Mouse (Mus musculus) fat pad, adult 2 months (tissue): ENCODE results near the gene Glis2.
A peak's percentile ranks its signal among the peaks of the same experiment; 100 is the strongest.

ENCODE experiments used
- DNase-seq: peaks from one replicate; pipeline ENCODE4 v3.0.0-alpha.2; 2011; ENCODE audit warnings: low read depth, low spot score; ENCODE audit errors: extremely low read depth

The Glis2 gene

DNA sequence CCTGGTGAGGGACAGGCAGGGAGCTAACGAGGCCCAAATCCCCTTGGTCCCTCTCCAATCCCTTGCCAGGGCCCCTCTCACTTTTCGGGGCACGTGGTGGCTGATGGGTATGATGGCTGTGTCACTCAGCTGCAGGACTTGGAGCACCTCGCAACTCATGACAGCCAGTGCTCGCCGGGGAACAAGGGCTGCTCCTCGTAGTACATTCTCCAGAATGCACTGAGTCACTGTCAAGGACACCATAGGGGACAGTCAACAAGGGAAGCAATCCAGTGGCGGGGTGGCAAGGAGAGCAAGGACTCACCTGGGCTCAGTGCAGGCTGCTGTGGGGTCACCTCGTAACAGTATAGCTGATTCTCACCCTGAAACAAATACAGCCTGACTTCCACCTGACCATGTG, 40.2 kb downstream of the Glis2 start:
- DNase-seq = no peak

DNA sequence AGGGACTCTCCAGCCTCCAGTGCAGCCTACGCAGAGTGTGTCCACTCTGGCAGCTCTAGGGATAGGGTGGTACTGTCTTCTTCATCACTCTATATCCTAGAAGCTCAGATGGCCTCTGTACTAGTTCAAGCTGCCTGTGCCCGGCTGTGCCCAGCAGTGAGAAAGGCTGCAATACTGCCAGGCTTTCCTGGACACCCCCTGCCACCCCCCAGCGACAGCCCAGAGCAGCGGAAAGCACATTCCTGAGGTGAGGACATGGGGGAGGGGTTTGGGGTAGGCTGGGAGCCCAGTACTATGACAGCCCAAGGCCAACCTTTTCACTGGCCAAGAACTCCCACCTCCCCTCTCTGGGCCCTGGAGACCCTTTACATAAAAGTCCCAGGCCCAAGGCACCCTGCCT, 41.2 kb downstream of the Glis2 start:
- no peak for DNase-seq

DNA sequence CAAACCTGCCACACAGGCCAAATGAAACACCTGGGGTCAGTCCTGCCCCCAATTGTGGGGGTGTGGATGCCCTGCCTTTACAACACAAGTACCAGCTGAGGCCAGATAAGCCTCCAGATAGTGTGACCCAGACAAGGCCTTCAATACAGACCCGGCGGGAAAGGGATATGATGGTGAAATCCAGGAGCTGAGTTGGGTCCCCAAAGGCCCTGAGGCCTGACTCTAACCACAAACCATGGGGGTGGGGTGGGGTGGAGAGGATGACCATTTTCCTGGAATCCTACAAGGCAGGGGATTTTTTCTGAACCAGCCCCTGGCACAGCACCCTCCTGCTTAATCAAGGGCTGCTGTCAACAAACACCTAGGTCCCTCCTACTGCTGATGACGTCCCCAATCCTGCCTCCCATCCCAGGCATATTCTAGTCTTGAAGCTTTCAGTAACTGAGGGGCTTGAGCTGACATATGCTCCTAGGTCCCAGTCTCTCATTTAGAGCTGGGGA, 44.4 kb downstream of the Glis2 start:
- no peak for DNase-seq

DNA sequence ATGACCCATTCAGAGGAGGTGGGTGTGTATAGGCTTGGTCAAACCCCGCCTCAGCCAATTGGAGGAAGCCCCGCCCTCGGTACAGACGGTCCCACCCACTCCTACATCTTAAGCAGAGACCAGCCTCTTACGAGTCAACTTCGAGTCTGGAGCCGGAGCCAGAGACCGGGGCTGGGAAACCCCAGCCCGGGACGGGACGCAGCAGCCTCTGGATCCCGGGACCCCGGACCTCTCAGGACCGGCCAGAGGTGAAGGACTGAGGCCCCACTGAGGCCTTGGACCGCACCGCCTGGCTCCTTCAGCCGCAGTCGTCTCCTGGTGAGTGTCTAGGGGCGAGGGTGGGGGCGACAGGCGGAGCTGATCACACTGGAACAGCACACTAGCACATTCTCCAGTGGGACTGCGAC, 45.3 kb downstream of the Glis2 start, which contains the start of the genes Vasn and Dnaja3:
Vasn (plus strand) TSS at position 111 of the 407 bp plus-strand sequence.
Dnaja3 (plus strand) TSS at position 159 of the 407 bp plus-strand sequence.
- no peak for DNase-seq

DNA sequence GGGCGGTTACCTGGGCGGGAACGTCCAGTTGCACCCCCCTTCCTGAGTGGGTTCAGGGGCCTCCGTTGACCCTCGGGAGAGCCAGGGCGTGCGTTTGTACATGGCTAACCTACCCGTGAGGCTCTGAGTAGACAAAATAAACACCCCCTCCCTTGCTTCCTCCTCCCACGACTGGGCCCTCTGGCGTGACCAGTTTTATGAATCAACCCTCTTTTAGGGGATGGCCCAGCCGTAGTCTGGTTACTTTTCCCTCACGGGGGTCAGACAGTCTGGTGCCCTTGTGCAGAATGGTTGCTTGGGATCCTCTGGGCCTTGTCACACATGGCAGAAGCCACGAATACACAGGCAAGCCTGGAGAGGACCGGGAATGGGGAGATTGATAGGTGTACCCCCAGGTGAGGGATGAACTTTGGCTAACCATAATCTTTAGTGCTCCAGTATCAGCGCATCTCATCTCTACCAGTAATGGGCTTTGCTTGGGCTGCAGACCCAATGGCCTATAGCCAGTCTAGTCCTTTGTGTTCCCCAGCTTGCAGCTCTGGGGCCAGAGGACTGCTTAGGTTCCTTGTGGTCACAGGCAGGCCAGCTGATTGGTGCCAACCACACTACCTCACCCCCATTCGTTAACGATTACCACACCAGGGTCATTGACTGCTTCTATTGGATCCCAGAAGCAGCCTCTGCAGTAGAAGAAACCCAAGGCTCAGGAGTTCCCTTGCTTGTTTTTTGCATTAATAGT, 45.9 kb downstream of the Glis2 start:
- peak; percentile 91 for DNase-seq

DNA sequence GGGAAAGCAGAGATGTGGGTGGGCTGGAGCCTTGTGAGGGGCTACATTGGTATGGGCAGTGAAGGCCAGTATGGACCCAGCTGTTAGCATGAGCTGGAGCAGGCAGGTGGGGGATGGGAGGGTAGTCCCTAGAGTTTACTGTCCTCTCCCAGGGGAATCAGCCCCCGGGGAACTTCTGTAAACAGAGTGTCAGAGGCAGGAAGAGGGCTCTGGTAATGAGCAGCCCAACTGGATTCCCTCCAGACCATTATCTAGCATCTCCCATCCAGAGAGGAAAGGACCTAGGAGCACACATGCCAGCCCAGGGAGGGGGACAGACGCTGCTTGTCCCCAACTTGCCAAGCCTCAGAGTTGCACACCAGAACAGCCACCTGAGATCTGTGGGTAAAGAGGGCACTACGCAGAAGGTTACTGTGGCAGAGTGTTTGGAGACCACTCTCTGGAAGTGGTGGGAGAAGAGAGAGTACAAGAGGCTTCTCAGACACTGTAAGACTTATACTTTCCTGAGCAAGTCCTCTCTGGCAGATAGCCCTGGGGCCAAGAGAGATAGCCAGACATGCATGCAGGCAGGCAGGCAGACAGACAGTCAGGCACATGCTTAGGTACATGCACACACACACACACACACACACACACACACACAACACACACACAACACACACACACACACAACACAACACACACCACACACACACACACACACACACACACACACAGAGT, 46.8 kb downstream of the Glis2 start:
- no peak for DNase-seq

DNA sequence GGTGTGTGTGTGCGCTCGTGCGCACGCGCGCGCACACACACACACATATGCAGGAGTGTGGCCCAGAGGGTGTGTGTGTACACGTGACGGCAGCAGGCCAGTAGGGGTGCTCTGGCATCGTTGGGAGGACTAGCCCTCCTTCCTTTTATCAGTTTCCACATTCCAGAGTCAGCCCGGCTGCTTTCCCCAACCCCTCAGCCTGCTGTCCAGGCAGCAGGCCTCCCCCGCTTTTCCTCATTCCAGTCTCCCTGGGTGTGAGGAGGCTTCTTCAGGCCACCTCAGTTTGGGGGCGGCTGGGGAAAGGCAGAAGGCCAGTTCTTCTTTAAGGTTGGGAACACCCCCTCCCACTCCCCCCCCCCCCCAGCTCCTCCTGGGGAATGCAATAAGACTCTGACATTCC, 47.7 kb downstream of the Glis2 start:
- DNase-seq = no peak

DNA sequence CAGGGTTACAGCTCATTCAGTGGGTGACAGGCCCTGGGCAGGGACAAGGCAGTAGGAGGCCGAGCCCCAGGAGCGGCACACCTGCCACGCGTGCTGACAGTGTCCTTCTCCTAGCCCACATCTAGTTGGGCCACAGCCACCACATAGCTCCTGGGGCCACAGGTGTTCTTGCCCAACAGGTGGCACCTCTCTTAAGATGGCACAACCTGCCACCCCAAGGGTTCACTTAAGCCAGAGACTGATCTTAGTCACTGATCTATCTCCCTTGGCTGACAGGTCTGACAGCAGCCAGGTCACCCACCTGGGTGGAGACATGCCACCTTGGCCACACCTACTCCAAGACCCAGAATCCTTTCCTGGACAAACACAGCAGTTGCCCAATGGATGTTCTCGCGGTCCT, 48.4 kb downstream of the Glis2 start:
- peak; percentile 99 for DNase-seq

DNA sequence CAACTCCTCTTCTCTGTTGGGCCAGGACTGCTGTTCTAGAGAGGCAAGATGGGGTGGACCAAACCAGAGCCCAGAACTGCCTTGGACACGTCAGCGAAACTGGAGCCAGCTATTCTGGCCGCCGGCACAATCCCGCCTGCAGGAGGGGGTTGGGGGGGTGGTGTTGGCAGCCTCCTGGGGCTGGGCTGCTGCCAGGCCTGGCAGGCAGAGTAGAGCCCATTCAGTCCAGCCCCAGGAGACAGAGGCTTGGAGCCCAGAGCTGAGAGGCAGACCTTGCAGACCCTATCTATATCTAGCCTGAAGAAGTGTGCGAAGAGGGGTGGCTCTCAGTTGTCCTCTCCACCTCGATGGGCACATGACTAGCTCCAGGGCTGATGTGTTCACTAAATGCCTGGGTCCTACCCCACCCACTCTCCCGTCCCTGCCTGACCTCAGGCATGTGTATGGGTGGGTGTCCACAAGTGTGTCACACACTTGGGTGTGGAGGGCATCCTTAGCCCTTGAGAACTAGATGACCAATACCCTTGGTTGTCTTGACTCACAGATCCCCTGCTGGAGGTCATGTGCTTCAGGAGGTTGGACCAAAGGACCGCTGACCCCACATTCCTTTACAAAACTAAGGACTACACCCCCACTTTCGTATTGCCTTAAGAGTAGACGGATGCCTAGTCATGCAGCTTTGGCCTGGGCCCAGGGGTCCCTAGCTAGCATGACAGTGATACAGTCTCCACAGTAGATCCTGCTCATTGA, 49.3 kb downstream of the Glis2 start:
- no peak for DNase-seq

DNA sequence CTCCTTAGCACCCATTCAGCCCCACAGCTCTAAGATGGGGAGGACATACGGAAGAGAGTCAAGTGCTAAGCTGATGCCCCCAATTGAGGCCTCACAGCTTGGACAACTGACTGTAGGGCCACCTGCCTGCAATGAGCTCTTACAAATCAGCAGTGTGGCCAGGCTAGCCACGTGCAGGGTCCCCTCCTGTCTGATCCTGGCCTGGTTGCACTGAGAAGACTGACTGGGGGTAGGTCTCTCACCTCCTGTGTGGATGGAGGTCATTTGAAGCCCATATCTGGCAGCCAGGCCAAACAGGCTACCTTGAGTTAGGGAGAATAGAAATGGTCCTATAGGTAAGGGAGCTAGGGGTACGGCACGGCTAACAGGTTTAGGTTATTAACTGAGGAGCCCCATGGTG, 51.4 kb downstream of the Glis2 start:
- no peak for DNase-seq

DNA sequence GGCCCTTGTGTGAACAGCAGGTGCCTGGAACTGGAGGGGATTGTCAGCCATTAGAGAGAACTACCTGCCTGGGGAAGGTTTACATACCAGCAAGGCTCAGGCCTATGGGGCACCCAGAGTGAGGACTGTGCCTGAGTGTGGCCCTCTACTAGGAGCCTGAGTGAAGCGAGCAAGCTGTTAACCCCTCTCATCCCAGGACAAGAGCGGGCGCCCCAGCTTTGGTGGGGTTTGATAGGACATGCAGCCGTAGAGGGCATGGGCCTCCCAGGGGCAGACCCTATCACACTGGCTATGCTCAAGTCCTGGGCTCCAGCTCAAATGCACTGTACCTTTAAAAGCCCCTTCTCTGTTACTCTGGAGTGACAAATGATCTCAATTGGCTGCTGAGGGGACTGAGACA, 52.3 kb downstream of the Glis2 start:
- no peak for DNase-seq

DNA sequence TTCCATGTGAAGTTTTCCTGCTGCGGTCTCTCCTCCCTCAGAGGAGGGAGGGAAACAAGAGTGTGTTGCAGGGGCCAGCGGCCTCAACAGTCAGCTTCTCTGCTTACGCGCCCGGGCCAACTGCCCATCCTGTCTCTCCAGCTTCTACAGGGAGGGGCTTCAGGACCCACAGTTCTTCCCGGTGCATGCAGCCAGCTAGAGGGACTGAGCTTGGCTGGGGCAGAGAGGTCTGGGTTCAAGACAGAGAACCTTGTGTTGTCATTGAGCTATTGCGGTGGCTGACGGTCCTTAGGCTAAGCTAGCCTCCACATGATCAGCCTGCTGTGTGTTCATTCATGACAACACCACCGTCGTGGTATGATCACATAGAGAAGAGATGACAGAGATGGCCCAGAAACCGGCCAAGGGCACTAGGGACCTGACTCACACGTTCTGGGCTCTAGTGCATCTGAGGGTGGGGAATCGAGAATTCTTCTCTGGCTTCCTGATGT, 53.2 kb downstream of the Glis2 start:
- DNase-seq = no peak

DNA sequence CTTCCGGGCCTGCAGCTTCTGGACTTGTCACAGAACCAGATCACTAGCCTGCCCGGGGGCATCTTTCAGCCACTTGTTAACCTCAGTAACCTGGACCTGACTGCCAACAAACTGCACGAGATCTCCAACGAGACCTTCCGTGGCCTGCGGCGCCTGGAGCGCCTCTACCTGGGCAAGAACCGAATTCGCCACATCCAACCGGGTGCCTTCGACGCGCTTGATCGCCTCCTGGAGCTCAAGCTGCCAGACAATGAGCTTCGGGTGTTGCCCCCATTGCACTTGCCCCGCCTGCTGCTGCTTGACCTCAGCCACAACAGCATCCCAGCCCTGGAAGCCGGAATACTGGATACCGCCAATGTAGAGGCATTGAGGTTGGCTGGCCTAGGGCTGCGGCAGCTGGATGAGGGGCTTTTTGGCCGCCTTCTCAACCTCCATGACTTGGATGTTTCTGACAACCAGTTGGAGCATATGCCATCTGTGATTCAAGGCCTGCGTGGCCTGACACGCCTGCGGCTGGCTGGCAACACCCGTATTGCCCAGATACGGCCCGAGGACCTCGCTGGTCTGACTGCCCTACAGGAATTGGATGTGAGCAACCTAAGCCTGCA, 54.0 kb downstream of the Glis2 start:
- DNase-seq = no peak

DNA sequence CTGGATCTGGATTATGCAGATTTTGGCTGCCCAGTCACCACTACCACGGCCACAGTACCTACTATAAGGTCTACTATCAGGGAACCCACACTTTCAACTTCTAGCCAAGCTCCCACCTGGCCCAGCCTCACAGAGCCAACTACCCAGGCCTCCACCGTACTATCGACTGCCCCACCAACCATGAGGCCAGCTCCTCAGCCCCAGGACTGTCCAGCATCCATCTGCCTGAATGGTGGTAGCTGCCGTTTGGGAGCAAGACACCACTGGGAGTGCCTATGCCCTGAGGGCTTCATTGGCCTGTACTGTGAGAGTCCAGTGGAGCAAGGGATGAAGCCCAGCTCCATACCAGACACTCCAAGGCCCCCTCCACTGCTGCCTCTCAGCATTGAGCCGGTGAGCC, 54.7 kb downstream of the Glis2 start:
- no peak for DNase-seq

DNA sequence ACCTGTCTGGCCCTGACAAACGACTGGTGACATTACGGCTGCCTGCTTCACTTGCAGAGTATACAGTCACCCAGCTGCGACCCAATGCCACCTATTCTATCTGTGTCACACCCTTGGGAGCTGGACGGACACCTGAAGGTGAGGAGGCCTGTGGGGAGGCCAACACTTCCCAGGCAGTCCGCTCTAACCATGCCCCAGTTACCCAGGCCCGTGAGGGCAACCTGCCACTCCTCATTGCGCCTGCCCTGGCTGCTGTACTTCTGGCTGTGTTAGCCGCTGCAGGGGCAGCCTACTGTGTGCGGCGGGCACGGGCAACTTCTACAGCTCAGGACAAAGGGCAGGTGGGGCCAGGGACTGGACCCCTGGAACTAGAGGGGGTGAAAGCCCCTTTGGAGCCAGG, 55.2 kb downstream of the Glis2 start:
- DNase-seq = no peak

DNA sequence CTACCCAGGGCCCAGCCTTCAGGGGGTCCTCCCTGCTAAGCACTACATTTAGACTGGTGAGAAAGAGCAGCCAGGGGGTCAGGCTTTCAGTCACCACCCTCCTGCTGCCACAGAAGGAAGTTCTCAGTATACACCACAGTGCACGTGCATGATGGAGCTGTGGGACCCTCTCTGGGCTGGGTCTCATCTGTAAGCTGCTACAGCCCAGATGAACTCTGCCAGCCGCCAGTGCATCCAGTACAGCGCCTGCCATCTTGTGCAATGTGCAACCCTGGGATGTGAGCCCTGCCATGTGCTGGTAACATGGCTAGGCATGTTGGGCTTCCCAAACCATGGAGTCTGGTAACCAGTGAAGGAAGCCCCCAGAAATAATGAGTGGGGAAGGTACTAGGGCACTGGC, 55.6 kb downstream of the Glis2 start:
- DNase-seq = no peak

DNA sequence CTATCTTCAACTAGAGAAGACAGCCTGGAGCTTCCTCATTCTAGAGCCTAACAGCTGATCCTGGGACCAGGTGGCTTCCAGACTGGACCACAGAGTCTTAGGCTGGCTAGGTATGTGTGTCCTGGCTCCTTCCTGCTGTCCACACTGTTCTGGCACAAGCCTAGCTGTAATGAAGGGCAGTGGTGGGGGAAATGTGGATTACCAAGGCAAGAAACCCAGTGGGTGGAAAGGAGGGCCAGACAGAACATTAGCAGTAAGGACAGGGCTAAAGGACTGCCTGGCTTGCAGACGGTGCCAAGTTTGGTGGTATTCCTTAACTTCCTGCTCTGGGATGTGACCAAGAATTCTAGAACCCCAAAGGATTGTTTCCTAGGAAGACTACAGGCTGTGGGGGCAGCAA, 56.6 kb downstream of the Glis2 start:
- DNase-seq = no peak

DNA sequence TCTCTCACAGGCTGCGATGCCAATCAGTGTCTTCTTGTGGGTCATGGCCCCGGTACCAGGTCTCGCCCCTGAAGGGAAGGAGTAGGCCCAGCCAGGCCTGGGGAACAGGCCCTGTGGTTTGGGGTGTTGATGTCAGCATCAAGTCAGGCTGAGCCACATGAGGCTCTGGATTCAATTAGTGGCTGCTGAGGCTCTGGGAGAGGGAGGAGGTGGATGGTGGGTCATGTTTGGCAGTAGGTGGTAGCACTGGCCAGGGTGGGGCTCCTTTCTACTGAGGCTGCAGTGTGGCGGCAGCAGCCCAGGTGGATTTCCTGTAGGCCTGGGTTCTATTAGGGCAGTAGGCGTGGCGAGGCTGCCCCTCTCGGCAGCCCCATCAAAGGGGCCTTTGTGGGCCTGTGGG, 57.1 kb downstream of the Glis2 start:
- DNase-seq = no peak

DNA sequence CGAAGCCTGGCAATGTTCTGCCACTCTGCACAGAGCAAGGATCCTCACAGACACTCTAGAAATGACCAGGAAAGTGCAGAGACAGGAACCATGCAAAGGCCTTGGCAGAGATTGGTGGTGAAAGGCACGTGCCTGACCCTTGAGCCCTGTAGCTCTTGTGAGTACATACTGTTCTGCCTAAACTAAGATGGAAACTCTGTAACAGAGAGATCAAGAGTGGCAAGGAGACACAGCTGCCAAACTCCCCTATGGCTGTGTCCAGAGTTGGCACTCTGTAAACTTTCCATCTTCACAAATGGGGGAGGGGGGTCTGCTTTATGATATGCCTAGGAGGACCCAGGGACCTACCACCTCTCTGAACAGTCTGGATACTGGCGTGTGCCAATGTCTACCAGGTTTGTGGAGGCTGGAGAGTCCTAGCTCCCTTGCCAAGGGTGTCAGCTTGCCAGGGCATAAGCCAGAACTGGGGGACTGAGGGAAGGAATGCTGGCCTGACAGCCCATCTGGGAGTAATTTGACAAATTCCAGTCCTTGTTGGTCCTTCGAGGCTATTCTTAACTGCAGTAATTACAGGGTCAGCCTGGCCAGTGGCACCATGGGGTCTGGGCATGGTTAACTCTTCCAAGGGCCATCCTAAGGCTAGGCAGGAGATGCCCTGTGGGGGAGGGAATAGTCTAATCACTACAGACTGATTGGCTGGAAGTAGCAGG, 58.3 kb downstream of the Glis2 start:
- DNase-seq = no peak

DNA sequence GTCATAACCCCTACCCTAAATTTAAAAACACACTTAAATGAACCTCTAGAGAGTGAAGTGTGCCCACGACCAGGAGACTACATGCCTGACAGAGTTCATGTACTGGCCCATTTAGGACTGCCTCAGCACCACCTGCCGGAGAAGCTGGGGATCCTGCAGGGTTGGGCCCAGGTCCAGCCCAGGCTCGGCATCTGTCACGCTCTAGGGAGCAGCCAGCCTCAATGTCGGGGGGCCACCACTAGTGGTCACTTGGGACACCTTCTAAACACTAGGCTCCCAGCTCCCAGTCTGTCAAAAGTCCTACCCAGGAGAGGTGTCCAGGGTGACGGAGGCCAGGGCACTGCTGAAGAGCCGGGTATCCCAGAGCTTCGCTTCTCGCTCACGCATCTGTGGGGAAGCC, 60.2 kb downstream of the Glis2 start:
- DNase-seq = no peak
